Mouse (Mus musculus) forebrain, embryonic 13.5 days (tissue): ENCODE results near the gene Alg1. TPM values are rescaled to one million over a fixed set of nuclear protein-coding genes. Genes with fewer than 3 reads are reported as not detected.

ENCODE experiments used
- ATAC-seq: fragments of 200-750 bp; cut with Nextera tagmentation; 2 replicates; pipeline ENCODE4 v1.8.0; 2017
- H3K27ac ChIP-seq: fragments of 300-500 bp; sonication (generic); 2 replicates; pipeline ENCODE4 v1.5.1; 2015; ENCODE audit warnings: inconsistent platforms, mild to moderate bottlenecking, moderate library complexity
- H3K27me3 ChIP-seq: fragments of 300-500 bp; sonication (generic); 2 replicates; pipeline ENCODE4 v1.6.1; 2015; ENCODE audit warnings: mild to moderate bottlenecking, inconsistent platforms
- H3K36me3 ChIP-seq: fragments of 300-500 bp; sonication (generic); 2 replicates; pipeline ENCODE4 v1.6.1; 2015; ENCODE audit warnings: mild to moderate bottlenecking, inconsistent platforms; ENCODE audit not compliant: poor library complexity, severe bottlenecking
- H3K4me1 ChIP-seq: fragments of 300-500 bp; sonication (generic); 2 replicates; pipeline ENCODE4 v1.6.1; 2015; ENCODE audit warnings: inconsistent platforms
- H3K4me2 ChIP-seq: fragments of 300-500 bp; sonication (generic); 2 replicates; pipeline ENCODE4 v1.6.1; 2015; ENCODE audit warnings: inconsistent platforms, mild to moderate bottlenecking, moderate library complexity
- H3K4me3 ChIP-seq: fragments of 300-500 bp; sonication (generic); 2 replicates; pipeline ENCODE4 v1.5.1; 2015; ENCODE audit warnings: mild to moderate bottlenecking, inconsistent platforms
- H3K9ac ChIP-seq: fragments of 300-500 bp; sonication (generic); 2 replicates; pipeline ENCODE4 v1.6.1; 2015; ENCODE audit warnings: mild to moderate bottlenecking, inconsistent platforms
- H3K9me3 ChIP-seq: fragments of 300-500 bp; sonication (generic); replicated peaks from 2 replicates; pipeline ENCODE4 v1.6.1; 2016; ENCODE audit warnings: inconsistent platforms
- WGBS: fragments of 180-500 bp; shearing (Covaris S2); methylation state at CpG from one replicate; pipeline ENCODE4 v1.1.7; 2015; 5-methylcytosine and 5-hydroxymethylcytosine counted together
- microRNA-seq: library from miRNA; unstranded; fragments of <30 nt; microRNA quantifications from one replicate; pipeline ENCODE4, GENCODE M21; 2016
- polyA plus RNA-seq: library from polyadenylated mRNA; unstranded; fragments of >200 nt; fragmentation: Nextera tagmentation; extraction: Ambion mirVana; gene quantifications from 2 replicates; pipeline ENCODE4 v1.2.1, GENCODE M21; 2015

Gene Alg1
- polyA plus RNA-seq, 1 experiment from 2014 or later, result 26.3 TPM

DNA sequence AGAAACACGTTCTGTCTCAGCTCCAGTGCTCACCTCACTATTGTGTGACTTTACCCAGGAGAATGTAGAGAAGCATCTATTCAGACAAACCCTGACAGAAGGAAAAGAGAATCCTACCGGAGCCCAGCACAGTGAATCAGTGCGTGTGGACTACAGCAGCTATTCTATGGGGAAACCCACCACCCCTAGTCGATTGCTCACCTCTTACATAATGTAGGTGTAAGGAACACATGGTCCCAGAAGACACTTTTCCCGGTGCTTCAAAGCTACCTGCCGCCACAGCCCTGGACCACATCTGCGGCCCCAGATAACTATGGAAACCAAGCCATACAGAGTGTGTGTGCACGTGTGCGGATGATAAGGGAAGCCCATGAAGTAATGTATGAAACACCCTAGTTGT lies 49.3 kb downstream of the Alg1 start:
- H3K4me1 ChIP-seq, result no peaks in the 10 kb centered on the region
- H3K9me3 ChIP-seq, result no peaks in the 10 kb centered on the region
- ATAC-seq, result no peak
- H3K27ac ChIP-seq, result no peak overlapping the region
- WGBS, result 87% methylated on average over 9 of the region's 9 CpGs
- no peak overlapping the region for H3K9ac ChIP-seq
- no peaks in the 10 kb centered on the region for H3K36me3 ChIP-seq
- H3K4me2 ChIP-seq, result no peak overlapping the region
- no peak overlapping the region for H3K4me3 ChIP-seq
- no peaks in the 10 kb centered on the region for H3K27me3 ChIP-seq

DNA sequence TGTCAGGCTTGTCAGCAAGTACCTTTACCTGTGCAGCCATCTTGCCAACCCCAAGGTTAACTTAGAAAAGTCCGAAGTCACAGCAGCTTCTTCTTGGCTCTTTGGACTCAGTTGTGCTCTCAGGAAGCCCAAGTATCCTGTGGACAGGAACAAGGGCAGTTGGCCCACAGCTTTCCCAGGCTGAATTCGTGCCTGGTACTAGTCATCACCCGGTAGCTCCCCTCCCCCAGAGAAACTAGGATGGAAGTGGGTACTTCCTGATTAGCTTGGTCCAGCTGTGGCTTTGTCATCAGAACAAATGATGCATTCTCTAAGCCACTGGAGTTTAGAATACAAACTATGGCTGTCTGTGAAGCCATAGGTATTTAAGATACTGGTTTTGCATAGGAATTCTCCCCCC lies 52.0 kb downstream of the Alg1 start:
- H3K4me1 ChIP-seq, result no peaks in the 10 kb centered on the region
- no peak for ATAC-seq
- WGBS, result 35% methylated on average over 3 of the region's 3 CpGs

More for the DNA sequence above, 52.0 kb downstream of the Alg1 start:
- no peaks in the 10 kb centered on the region for H3K36me3 ChIP-seq
- no peaks in the 10 kb centered on the region for H3K9me3 ChIP-seq
- no peak overlapping the region for H3K4me2 ChIP-seq
- H3K27ac ChIP-seq, result no peak overlapping the region
- H3K9ac ChIP-seq, result no peak overlapping the region
- H3K4me3 ChIP-seq, result no peak overlapping the region
- H3K27me3 ChIP-seq, result no peaks in the 10 kb centered on the region

Small RNA genes lying within 50 kb of the gene (microRNA-seq; reads per million reads assigned to microRNA genes)
- gene Gm23689 (not detected), gene Gm26095 (not detected), gene Mir6364 (not detected)

Other genes with a start within 250 kb of the Alg1 start
- gene Sept12, start 235.8 kb upstream of the Alg1 start, polyA plus RNA-seq, result not detected in 2 replicates
- gene Smim22, start 226.3 kb upstream of the Alg1 start, polyA plus RNA-seq, result 1.5 TPM in 1 of 2 replicates, not detected in the other
- 88.1 and 102 TPM in 2 replicates for gene Rogdi, start 220.1 kb upstream of the Alg1 start, polyA plus RNA-seq
- 188 and 207 TPM in 2 replicates for gene Glyr1, start 183.8 kb upstream of the Alg1 start, polyA plus RNA-seq
- 18.0 and 18.2 TPM in 2 replicates for gene Ubn1, start 183.6 kb upstream of the Alg1 start, polyA plus RNA-seq
- gene Ppl, start 101.2 kb upstream of the Alg1 start, polyA plus RNA-seq, result 0.13 TPM in 2 replicates
- 0.10 and 0.18 TPM in 2 replicates for gene Sec14l5, start 86.5 kb upstream of the Alg1 start, polyA plus RNA-seq
- 8.5 and 9.4 TPM in 2 replicates for gene Nagpa, start 29.6 kb upstream of the Alg1 start, polyA plus RNA-seq
- 8.5 and 10.3 TPM in 2 replicates for gene AU021092, start 11.3 kb upstream of the Alg1 start, polyA plus RNA-seq
- 7.2 and 9.5 TPM in 2 replicates for gene Eef2kmt, start 22.4 kb downstream of the Alg1 start, polyA plus RNA-seq